Mouse (Mus musculus): ENCODE measurements around the gene Rplp2. TPM values are rescaled to one million over a fixed set of nuclear protein-coding genes. Genes with fewer than 3 reads are reported as not detected.

Gene Rplp2
- polyA plus RNA-seq, 1 experiment from 2014 or later: 1,319 TPM

DNA sequence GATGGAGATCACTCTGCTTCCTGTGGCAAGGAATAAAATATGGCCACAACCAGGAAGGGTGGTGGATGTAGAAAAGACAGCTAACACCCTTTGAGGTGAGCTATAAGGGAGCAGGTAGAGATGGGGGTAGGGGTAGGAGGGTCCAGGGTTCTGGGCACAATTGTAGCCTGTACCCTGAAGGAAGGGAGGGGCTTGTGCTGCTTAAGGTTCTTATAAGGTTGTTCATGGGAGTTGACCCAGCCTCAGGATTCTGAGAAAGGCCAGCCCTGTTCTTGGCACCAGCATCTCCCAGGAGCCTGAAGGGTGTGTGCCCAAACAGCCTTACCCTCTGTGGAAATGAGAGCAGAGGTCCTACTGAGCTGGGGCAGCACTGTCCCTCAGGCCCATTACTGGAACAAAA lies 4.8 kb downstream of the Rplp2 start:
- no peaks in the 10 kb centered on the region for H3K27me3 ChIP-seq (ENCODE audit: control insufficient read depth, insufficient read depth, low read length)

GRCm38 (mm10) chr7:141453636-141454035 lies 6.5 kb downstream of the Rplp2 start:
- peaks cover 11% of the 10 kb centered on the region; the same call in 1 of the 2 replicates for H3K36me3 ChIP-seq (ENCODE audit: control insufficient read depth, insufficient read depth, low read length)
- H3K9ac ChIP-seq (ENCODE audit: low read length): no peak overlapping the region
- no peaks in the 10 kb centered on the region for H3K27me3 ChIP-seq (ENCODE audit: control insufficient read depth, insufficient read depth, low read length)
- peaks cover 12% of the 10 kb centered on the region for H3K4me1 ChIP-seq (ENCODE audit: control insufficient read depth, insufficient read depth, low read length)
- no peak overlapping the region for H3K27ac ChIP-seq (replicated peaks; ENCODE audit: low read depth, low read length)
- H3K4me2 ChIP-seq (ENCODE audit: low read depth, severe bottlenecking): no peak overlapping the region
- DNase-seq (ENCODE audit: low spot score) (no peak), ATAC-seq (ENCODE audit: insufficient number of reproducible peaks, low FRiP score, low TSS enrichment, low read depth) (no peak)
- 72% methylated on average over 2 of the region's 2 CpGs for WGBS
- no peak overlapping the region for H3K4me3 ChIP-seq (ENCODE audit: low read depth, low read length)
- no peaks in the 10 kb centered on the region for H3K9me3 ChIP-seq (ENCODE audit: control insufficient read depth, low read length)

More for the DNA sequence above, 4.8 kb downstream of the Rplp2 start:
- H3K4me1 ChIP-seq (ENCODE audit: control insufficient read depth, insufficient read depth, low read length): peaks cover 17% of the 10 kb centered on the region
- H3K36me3 ChIP-seq (ENCODE audit: control insufficient read depth, insufficient read depth, low read length): peaks cover 11% of the 10 kb centered on the region; the same call in 1 of the 2 replicates
- no peak for DNase-seq (ENCODE audit: low spot score)
- H3K9ac ChIP-seq (ENCODE audit: low read length): no peak overlapping the region
- no peak overlapping the region for H3K4me2 ChIP-seq (ENCODE audit: low read depth, severe bottlenecking)
- H3K4me3 ChIP-seq (ENCODE audit: low read depth, low read length): no peak overlapping the region
- H3K27ac ChIP-seq (replicated peaks; ENCODE audit: low read depth, low read length): no peak overlapping the region
- no peak for ATAC-seq (ENCODE audit: insufficient number of reproducible peaks, low FRiP score, low TSS enrichment, low read depth)
- H3K9me3 ChIP-seq (ENCODE audit: control insufficient read depth, low read length): no peaks in the 10 kb centered on the region

- peaks cover 11% of the 10 kb centered on the region for H3K4me1 ChIP-seq (ENCODE audit: control insufficient read depth, insufficient read depth, low read length)
- under 1% methylated on average over 45 of the region's 45 CpGs for WGBS
- DNase-seq (ENCODE audit: low spot score) (peak; percentile 95), ATAC-seq (ENCODE audit: insufficient number of reproducible peaks, low FRiP score, low TSS enrichment, low read depth) (peak; percentile 80)
- peak within 1 kb of the TSS; percentile 96 for H3K4me2 ChIP-seq (ENCODE audit: low read depth, severe bottlenecking)
- H3K36me3 ChIP-seq (ENCODE audit: control insufficient read depth, insufficient read depth, low read length): peaks cover 11% of the 10 kb centered on the region; the same call in 1 of the 2 replicates
- H3K9ac ChIP-seq (ENCODE audit: low read length): peak within 1 kb of the TSS; percentile 47
- H3K9me3 ChIP-seq (ENCODE audit: control insufficient read depth, low read length): no peaks in the 10 kb centered on the region
- 0 out of 2 replicates have a peak, but pooled peaks cover 5% of the 10 kb centered on the region for H3K27me3 ChIP-seq (ENCODE audit: control insufficient read depth, insufficient read depth, low read length)
- H3K4me3 ChIP-seq (ENCODE audit: low read depth, low read length): peak within 1 kb of the TSS; percentile 62
- H3K27ac ChIP-seq (replicated peaks; ENCODE audit: low read depth, low read length): 0 out of 2 replicates have a peak within 1 kb of the TSS, but pooled peaks have one; percentile 45
Observed at GRCm38 (mm10) chr7:141454967-141455551, 7.9 kb downstream of the Rplp2 start, which contains the start of gene Pnpla2. Gene Pnpla2 (plus strand): TSS chr7:141455198.

DNA sequence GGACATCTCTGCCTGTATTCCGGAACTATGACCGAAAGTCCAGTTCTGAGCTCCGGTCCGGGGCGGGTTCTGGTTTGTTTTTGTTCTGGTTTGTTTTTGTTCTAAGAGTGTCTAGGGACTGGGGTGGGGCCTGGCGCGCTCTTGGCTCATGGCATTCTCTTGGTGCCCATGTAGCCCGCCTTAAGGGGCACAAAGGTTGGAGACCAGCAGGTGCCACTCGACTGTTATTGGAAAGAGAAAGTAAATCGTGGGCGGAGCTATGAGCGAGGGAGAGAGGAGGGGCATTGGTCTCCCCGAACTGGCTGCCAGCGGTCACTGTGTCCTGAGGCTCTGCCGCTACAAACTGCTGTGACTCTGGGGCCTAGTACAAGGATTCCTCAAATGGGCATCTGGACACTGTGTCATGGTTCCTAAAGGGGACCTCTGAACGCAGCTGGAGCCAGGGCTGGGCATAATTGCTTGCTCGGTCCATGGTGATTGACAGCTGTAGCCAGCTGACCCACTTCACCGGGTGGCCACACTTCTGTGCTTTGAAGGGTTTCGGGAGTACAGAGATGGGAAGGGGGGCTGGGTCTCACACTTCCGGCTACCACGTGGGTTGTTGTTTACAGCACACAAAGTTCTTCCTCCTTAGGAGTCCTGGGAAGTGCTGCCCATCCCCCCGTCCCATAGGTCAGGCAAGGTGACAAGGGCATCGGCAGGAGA lies 8.6 kb downstream of the Rplp2 start:
- peak overlapping the region; percentile 96 for H3K4me2 ChIP-seq (ENCODE audit: low read depth, severe bottlenecking)
- no peak for ATAC-seq (ENCODE audit: insufficient number of reproducible peaks, low FRiP score, low TSS enrichment, low read depth)
- peaks cover 11% of the 10 kb centered on the region; the same call in 1 of the 2 replicates for H3K27me3 ChIP-seq (ENCODE audit: control insufficient read depth, insufficient read depth, low read length)
- 1% methylated on average over 23 of the region's 23 CpGs for WGBS
- H3K4me3 ChIP-seq (ENCODE audit: low read depth, low read length): peak overlapping the region; percentile 62
- DNase-seq (ENCODE audit: low spot score): peak; percentile 60
- peak overlapping the region; percentile 47; the same call in 1 of the 2 replicates for H3K9ac ChIP-seq (ENCODE audit: low read length)
- H3K9me3 ChIP-seq (ENCODE audit: control insufficient read depth, low read length): no peaks in the 10 kb centered on the region
- no peak overlapping the region for H3K27ac ChIP-seq (replicated peaks; ENCODE audit: low read depth, low read length)
- H3K4me1 ChIP-seq (ENCODE audit: control insufficient read depth, insufficient read depth, low read length): peaks cover 11% of the 10 kb centered on the region
- H3K36me3 ChIP-seq (ENCODE audit: control insufficient read depth, insufficient read depth, low read length): peaks cover 9% of the 10 kb centered on the region; the same call in 1 of the 2 replicates

DNA sequence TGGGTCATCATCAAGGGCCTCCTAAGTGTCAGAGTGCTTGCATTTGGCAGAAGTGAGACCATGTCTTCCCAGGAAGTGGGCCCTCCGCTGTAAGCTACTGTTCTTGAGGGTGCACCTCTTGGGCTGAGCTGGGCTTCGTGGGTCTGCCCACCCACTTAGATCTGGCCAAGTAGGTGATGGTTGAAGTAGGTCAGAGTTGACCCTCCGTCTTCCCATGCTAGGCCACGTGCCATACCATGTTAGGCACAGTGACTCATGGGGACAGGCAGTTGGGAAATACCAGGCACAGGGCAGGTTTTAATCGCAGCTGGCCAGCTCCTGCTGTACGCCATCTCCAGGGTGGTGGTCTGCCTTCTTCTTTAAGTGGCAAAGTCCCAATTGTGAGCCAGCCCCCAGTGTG lies 9.6 kb downstream of the Rplp2 start:
- Histone ChIP-seq H3K4me3 (ENCODE audit: low read depth, low read length) (no peak overlapping the region), H3K4me1 (ENCODE audit: control insufficient read depth, insufficient read depth, low read length) (peaks cover 13% of the 10 kb centered on the region), H3K36me3 (ENCODE audit: control insufficient read depth, insufficient read depth, low read length) (peaks cover 2% of the 10 kb centered on the region; the same call in 1 of the 2 replicates), H3K4me2 (ENCODE audit: low read depth, severe bottlenecking) (no peak overlapping the region), H3K9ac (ENCODE audit: low read length) (no peak overlapping the region), H3K27ac (replicated peaks; ENCODE audit: low read depth, low read length) (no peak overlapping the region), H3K27me3 (ENCODE audit: control insufficient read depth, insufficient read depth, low read length) (peaks cover 19% of the 10 kb centered on the region), H3K9me3 (ENCODE audit: control insufficient read depth, low read length) (no peaks in the 10 kb centered on the region)
- WGBS: 90% methylated on average over 6 of the region's 6 CpGs
- no peak for ATAC-seq (ENCODE audit: insufficient number of reproducible peaks, low FRiP score, low TSS enrichment, low read depth)
- DNase-seq (ENCODE audit: low spot score): no peak

DNA sequence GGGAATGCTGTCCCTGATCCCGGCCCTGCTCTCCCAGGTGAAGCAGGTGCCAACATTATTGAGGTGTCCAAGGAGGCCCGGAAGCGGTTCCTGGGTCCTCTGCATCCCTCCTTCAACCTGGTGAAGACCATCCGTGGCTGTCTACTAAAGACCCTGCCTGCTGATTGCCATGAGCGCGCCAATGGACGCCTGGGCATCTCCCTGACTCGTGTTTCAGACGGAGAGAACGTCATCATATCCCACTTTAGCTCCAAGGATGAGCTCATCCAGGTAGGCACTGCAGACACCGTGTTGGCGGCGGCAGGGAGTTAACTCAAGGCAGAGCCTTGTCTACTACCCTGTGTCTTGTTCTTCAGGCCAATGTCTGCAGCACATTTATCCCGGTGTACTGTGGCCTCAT lies 10.1 kb downstream of the Rplp2 start:
- Histone ChIP-seq H3K36me3 (ENCODE audit: control insufficient read depth, insufficient read depth, low read length) (no peaks in the 10 kb centered on the region), H3K4me2 (ENCODE audit: low read depth, severe bottlenecking) (no peak overlapping the region), H3K9ac (ENCODE audit: low read length) (no peak overlapping the region), H3K4me1 (ENCODE audit: control insufficient read depth, insufficient read depth, low read length) (peaks cover 17% of the 10 kb centered on the region), H3K27ac (replicated peaks; ENCODE audit: low read depth, low read length) (no peak overlapping the region), H3K9me3 (ENCODE audit: control insufficient read depth, low read length) (no peaks in the 10 kb centered on the region), H3K27me3 (ENCODE audit: control insufficient read depth, insufficient read depth, low read length) (peaks cover 24% of the 10 kb centered on the region), H3K4me3 (ENCODE audit: low read depth, low read length) (no peak overlapping the region)
- 97% methylated on average over 14 of the region's 14 CpGs for WGBS
- no peak for ATAC-seq (ENCODE audit: insufficient number of reproducible peaks, low FRiP score, low TSS enrichment, low read depth)
- DNase-seq (ENCODE audit: low spot score): no peak

GRCm38 (mm10) chr7:141457986-141458660 lies 11.0 kb downstream of the Rplp2 start:
- peak; percentile 68 for DNase-seq (ENCODE audit: low spot score)
- no peak overlapping the region for H3K4me3 ChIP-seq (ENCODE audit: low read depth, low read length)
- no peak overlapping the region for H3K9ac ChIP-seq (ENCODE audit: low read length)
- 73% methylated on average over 15 of the region's 15 CpGs for WGBS
- H3K4me1 ChIP-seq (ENCODE audit: control insufficient read depth, insufficient read depth, low read length): peaks cover 21% of the 10 kb centered on the region
- H3K27ac ChIP-seq (replicated peaks; ENCODE audit: low read depth, low read length): no peak overlapping the region
- no peak for ATAC-seq (ENCODE audit: insufficient number of reproducible peaks, low FRiP score, low TSS enrichment, low read depth)
- H3K27me3 ChIP-seq (ENCODE audit: control insufficient read depth, insufficient read depth, low read length): peaks cover 30% of the 10 kb centered on the region
- H3K4me2 ChIP-seq (ENCODE audit: low read depth, severe bottlenecking): no peak overlapping the region
- no peaks in the 10 kb centered on the region for H3K9me3 ChIP-seq (ENCODE audit: control insufficient read depth, low read length)
- H3K36me3 ChIP-seq (ENCODE audit: control insufficient read depth, insufficient read depth, low read length): no peaks in the 10 kb centered on the region

- ATAC-seq (ENCODE audit: insufficient number of reproducible peaks, low FRiP score, low TSS enrichment, low read depth): no peak
- WGBS: 89% methylated on average over 11 of the region's 11 CpGs
- peaks cover 35% of the 10 kb centered on the region for H3K27me3 ChIP-seq (ENCODE audit: control insufficient read depth, insufficient read depth, low read length)
Observed at GRCm38 (mm10) chr7:141458661-141459060, 11.5 kb downstream of the Rplp2 start.

More at GRCm38 (mm10) chr7:141458661-141459060, 11.5 kb downstream of the Rplp2 start:
- Histone ChIP-seq H3K4me2 (ENCODE audit: low read depth, severe bottlenecking) (no peak overlapping the region), H3K27ac (replicated peaks; ENCODE audit: low read depth, low read length) (no peak overlapping the region), H3K4me3 (ENCODE audit: low read depth, low read length) (no peak overlapping the region), H3K36me3 (ENCODE audit: control insufficient read depth, insufficient read depth, low read length) (no peaks in the 10 kb centered on the region), H3K4me1 (ENCODE audit: control insufficient read depth, insufficient read depth, low read length) (peaks cover 23% of the 10 kb centered on the region), H3K9me3 (ENCODE audit: control insufficient read depth, low read length) (no peaks in the 10 kb centered on the region), H3K9ac (ENCODE audit: low read length) (no peak overlapping the region)
- DNase-seq (ENCODE audit: low spot score): no peak

Data from limb, embryonic 11.5 days (tissue).